Mouse (Mus musculus) brain, embryonic 18.5 days (tissue): ENCODE results near the gene Nucks1.
A peak's percentile ranks its signal among the peaks of the same experiment; 100 is the strongest.

ENCODE experiments used
- DNase-seq: peaks from one replicate; pipeline ENCODE4 v3.0.0-alpha.2; 2012; ENCODE audit warnings: low read depth, low spot score

Nucks1 gene

DNA sequence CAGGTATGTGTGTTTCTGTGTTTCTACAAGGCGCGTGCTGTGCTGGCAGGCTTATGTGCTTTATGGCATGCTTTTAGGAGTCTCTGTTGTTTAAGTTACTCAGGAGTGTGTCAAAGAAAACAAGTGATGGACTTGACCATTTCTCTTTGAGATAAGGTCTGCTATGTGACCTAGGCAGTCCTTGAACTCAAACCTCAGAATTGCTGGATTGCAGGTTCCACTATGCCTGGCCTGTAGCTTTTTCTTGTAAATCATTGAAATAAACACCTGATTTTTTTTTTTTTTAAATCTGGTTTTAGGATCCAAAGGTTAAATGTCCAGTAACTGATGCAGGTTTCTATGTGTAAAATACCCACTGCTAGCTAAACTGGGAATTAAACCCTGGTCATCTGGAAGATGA, 8.7 kb downstream of the Nucks1 start:
- DNase-seq, result no peak

DNA sequence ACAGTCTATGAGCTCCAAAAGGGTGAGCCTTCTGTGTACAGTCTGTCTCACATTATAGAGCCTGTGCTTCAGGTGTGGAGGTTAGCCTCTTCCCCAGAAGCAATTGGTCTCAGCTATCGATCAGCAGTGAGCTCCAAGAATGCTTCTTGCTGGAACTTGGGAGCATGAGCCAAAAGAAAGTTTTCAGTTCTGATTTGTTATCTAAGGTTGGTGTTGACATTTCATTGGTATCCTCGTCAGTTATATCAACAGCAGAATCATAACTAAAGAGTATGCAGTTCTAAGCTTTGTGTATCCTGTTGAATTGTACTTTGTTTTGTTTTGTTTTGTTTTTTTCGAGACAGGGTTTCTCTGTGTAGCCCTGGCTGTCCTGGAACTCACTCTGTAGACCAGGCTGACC, 11.8 kb downstream of the Nucks1 start:
- no peak for DNase-seq

DNA sequence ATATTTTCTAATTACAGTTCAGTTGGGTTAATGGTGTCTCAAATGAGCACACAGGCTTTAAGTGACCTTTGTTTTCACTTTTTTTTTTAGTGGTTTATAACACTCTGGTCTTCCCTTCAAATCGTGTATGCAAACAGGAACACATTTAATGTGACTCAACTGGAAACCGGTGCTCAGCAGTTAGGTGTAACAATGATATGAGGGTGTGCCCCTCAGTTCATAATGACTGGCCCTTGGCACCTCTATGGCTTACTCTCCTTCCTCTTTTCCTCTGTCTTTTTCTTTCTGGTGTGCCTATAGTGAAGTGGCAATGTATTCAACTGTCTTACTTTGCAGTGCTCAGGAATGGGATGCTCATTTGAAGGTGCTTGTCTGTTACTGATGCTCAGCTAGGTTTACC, 23.1 kb downstream of the Nucks1 start:
- no peak for DNase-seq

DNA sequence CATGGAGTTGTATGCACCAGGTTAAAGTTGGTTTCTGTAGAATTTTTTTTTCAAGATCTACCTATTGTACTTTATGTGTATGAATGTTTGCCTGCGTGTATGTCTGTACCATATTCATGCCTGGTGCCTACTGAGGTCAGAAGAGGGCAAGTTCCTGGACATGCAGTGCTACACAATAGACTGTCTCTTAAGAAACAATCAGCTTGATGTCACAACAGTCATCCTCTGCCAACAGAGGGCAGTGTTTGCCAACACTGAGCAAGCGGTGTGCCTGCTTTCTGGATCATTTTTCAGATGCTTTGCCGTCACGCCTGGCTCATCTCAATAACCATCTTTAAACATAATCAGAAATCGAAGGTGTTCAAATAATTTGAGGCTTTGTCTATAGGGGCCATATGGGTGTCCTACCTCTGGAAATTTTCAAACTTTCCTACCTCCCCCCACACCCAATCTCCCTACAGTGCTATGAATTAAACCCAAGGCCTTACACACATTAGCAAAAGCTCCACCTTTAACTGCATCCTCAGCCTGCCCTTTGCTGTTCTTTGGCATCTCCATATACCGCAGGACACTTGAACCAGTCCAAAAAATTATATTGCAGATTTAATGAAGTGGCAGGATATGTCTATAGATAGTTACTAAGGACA, 27.4 kb downstream of the Nucks1 start:
- peak; percentile 22 for DNase-seq

DNA sequence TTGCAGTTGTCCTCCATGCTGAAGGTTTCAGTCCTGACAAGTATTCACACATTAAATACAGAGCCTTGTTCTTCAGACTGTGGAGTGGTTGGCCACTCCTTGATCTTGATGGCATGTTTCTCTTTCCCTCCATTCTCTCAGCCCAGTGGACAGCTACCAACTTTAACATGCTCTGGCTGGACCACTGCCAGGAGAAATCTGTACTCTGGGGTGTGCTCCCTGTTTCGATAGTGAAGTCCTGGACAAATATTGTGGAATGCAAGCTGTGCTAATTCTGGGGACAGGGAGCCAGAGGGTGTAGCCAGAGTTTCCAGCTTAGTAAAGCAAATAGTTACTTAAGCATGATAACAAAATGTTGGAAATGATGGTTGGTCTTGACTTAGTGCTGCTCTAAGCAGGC, 28.5 kb downstream of the Nucks1 start:
- no peak for DNase-seq

DNA sequence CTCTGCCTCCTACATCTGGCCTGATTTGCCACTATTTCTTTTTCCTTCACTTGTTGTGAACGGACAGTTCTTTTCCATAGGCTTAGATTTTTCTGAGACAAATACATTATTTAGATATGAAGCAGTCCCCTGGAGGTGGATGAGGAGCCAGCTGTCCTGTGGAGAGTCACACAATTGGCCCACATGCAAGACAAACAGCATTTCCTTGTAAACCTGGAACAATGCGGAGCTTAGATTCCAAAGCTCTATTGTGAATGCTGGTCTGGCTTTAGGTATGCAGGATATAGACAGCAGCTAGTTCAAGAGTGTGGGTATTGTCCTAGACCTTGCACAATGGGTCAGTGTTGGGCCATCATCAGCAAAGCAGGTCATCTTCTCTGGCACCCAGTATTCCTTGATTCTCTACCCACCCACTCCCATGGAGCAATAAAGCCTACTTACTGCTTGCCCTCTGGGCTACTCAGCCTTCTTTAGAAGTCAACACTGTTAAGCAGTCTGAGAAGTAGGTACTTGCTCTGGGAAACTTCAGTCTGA, 30.4 kb downstream of the Nucks1 start:
- DNase-seq, result no peak

DNA sequence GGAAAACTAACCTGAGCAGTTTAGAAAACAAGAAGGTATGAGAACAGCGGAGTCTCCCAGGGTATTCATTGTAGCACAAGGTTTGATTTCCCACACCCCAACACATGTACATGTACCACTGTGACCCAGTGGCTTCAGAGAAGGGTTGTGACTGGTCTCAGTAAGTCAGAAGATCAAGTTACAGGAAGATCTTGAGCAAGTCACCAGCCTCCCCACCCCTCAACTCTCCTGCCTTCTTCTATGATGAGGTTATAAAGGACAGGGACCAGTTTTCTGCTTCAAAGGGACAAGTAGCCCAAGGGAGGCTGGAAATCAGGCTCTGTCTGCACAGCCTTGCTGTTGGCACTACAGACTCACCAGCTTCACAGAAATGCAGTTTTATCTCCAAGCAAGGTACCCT, 31.2 kb downstream of the Nucks1 start:
- DNase-seq, result no peak

DNA sequence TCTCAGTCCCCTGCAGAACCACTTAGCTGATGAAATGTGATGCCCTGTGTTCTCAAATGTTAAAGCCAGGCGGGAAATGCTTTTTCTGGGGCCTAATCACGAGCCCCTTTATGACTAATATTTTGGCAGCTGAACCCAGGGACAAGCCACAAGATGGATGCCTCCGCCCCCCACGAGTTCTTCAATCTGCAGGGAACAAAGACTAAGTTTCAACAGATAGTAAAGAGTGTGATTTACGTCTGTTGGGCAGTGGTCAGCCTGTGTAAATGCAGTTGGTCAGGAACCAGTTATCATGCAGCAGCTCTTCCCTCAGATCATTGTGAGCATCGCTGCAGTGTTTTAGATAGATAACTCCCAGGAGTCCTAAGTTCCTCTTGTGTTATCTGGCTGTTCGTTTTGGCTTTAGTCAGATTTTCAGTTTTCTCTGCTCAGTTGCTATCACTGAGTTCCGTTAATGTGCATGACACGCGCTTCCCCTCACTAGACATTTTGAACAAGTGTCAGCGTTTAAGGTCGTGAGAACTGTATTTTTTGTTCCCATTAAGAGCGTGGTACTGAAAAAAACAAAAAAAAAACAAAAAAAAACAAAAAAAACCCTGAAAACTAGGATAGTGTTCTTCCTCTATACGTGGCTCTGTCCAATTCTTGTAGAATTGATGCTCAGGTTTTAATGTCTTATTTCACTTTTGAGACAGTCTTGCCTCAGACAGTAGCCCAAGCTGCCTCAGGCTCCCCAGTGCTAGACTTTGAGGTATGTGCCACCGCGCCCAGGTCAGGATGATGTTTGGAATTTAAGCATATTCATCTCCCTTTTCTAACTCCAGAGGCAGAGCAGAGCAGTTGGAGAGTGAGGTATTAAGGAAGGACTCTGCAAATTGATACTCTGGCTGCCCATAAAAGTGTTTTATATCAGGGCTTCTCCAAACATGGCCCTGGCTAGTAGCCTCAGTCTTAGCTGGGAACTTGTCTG, 32.6 kb downstream of the Nucks1 start:
- DNase-seq, result no peak

DNA sequence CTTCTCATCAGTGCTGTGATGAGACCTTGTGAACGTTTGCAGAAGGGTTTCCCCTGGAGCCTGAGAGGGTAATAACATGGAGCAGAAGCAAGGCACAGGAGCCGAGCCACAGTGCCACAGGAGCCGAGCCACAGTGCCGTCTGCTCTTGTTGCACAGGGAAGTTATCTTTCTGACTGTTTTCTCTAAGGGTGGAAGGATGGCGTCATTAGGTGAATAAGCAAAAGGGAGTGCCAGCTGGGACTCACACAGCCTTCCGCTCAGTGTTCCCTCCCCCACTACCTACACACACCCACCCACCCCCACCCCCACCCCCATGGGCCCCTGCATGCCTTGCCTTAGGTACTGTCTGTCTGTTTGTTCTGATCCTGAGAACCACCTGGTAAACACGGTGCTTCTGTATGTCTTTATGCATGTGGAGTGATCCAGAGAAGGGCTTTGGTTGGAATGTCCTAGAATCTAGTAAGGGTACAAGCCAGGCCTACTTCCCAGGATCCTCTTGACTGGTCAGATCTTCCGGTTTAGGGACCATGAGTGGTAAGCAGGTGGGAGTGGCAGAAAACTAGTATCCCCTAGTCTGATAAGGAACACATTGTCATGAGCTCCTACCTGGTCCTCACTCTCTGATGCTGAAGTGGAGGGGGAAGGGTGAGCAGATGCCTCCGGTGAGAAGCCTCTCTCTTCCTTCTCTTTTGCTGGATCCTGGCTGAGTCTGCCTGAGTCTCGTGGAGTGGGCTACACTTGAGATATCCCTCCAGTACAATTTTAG, 35.5 kb downstream of the Nucks1 start:
- DNase-seq, result no peak

DNA sequence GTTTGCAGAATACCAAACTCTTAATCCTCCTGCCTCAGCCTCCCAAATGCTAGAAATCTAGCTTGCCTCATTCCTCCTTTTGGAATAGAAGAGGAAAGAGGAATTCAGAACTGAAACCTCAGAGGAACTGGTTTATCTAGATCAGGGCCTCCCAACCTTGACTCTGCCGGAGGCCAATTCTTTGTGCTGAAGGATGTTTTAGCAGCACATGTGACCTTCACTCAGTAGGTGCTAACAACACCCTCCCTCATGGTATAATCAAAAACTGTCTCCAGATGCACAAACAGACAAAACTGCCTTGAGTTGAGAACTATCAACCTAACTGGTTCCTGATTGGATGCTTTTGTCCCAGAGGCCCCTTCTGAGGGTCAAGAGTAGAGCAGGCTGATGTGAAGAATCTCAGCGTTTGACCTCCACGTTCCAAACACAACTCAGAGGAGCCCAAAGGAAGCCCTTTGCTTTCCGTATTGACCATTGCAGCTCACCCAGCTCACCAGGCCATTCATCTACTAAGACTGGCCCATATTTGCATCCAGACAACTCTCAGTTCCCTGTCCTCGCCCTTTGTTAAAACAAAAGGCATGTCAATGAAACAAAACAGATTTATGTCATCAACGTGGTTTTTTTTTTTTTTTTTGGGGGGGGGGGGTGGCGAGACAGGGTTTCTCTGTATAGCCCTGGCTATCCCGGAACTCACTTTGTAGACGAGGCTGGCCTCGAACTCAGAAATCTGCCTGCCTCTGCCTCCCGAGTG, 36.3 kb downstream of the Nucks1 start:
- DNase-seq, result no peak

DNA sequence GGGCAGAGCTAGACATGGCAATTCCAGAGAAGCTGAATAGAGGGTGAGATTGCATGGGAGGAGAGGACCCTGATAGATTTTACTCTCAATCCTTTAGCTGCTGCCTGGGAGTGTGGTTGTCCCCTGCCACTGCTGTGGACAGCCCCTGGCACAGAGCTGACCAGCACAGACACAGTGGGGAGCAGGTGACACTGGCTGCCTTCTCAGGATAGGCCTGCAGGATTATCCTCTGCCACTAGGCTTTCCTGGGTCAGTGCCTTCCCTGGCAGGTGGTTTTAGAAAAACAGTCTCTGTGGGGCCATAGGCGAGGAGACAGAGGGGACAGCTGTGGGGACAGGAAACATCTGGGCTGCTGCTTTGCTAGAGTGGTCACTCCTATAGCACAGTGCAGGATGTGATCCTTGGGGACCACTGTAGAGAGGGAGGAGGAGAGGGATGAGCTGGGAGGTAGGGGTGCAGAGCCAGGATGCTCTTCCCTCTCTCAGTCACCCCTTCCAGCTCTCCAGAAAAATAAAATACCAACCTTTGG, 37.7 kb downstream of the Nucks1 start:
- DNase-seq, result no peak

DNA sequence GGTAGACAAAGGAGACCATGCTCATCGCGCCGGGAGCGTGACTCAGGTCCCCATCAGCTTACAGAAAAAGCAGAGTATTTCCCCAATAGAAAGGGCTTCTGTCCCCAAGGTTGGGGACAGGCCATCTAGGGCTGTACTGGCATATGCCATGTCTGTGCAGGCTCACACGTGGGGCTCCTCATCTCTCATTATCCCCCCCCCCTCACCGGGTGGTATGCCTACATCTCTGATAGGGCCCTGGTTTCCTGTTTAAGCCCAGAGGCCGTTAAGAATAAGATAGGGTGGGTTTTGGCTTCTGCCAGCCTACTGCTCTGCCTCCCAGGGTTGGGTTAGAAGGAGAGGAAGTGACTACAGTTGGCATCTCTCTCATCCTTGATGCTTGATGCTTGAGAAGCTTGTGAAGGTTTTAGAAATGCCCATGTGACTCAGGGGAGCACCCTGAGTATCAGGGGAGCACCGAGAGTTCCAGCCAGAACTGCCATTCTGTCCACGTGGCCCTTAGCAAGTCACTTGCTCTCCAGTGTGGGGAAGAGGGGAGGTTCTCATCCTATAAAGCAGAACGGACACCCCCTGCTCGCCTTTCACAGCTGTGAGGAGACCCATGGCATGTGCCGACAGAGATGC, 44.0 kb downstream of the Nucks1 start:
- no peak for DNase-seq

DNA sequence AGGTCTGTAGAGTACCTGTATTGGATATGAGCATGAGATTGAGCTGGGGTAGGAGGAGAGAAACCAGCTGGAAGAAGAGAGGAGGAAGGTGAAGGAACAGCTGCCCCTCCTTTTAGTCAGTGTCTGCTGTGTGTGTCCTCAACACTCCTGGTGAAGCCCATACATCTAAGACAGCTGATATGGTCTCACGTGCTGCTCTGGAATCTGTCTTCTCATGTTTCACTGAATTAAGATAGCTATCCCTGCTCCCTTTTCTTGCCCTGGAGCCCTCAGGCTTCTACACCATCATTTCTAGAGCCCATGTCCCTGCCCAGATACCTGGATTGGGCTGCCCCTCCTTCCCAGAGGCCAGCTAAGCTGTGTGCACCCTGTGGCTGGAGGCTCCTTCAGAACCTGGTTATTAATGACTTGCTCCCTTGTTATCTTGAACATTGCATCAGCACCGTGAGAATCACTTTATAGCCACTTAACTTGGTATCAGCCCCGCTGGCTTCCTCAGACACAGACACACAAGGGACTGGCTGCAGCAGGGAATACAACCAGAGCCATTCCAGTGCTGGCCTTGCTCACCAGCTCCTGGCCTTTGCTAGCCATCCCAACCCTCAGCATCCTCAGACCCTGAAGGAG, 44.9 kb downstream of the Nucks1 start:
- no peak for DNase-seq

DNA sequence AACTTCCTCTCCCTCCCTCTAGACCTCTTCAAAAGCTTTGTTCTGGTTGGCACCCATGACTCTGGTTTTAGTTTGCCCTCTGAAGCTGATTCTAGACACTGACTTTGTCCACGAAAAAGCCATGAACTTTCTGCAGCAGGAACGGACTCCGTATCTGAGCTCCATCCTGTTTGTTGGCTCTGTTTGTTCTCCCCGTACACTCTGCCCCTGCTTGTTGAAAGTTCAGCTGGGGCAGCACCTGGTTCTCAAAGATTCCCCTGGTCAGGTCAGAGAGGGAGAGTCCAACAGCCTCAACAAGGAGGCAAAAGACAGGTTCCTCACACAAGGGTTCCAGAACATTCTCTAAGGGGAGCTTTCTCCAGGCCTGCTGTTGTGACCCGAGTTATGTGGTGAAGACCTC, 47.1 kb downstream of the Nucks1 start:
- DNase-seq, result no peak

DNA sequence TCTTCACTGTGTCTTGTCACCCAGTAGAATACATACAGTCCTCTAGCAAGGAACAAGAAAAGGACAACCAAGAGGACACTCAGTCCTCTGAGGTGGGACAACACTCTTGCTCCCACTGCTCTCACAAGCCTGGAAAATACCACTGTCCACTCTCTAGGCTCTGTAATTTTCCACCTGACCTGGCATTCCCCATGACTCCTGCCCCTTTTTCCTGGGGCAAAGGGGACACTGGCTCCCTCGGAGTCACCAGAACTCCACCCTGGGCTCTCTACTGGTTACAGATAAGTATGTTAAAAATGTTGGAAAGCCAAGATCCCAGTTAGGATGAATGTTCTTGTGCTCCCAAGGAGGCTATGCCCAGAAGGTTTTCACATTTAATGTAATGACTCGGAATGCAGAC, 50.7 kb downstream of the Nucks1 start:
- DNase-seq, result no peak

DNA sequence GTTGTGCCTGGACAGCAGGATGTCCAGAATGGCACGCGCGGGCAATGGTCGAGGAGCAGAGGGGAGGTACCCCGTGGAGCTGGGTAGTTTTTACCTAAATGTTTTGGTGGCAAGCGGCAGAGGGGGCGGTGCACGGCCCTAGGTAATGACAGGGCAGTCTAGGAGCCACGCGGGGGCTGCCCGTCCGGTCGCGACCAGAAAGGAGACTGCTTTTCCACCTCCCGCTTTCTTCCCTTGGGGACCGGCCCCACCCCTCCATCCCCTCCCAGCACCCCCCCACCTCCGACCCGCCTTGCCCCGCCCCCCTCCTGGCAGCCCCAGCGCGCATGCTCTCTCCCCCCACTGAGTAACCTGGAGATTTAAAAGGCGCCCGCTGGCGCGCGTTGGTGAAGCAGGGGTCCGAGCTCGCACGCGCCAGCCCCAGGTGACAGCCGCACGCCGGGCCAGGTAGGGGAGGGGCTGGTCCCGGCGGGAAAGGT, 52.3 kb downstream of the Nucks1 start, which contains the start of gene Slc45a3:
Gene Slc45a3, plus strand, starts transcription at position 362 of the 479 bp plus-strand sequence.
- no peak for DNase-seq

DNA sequence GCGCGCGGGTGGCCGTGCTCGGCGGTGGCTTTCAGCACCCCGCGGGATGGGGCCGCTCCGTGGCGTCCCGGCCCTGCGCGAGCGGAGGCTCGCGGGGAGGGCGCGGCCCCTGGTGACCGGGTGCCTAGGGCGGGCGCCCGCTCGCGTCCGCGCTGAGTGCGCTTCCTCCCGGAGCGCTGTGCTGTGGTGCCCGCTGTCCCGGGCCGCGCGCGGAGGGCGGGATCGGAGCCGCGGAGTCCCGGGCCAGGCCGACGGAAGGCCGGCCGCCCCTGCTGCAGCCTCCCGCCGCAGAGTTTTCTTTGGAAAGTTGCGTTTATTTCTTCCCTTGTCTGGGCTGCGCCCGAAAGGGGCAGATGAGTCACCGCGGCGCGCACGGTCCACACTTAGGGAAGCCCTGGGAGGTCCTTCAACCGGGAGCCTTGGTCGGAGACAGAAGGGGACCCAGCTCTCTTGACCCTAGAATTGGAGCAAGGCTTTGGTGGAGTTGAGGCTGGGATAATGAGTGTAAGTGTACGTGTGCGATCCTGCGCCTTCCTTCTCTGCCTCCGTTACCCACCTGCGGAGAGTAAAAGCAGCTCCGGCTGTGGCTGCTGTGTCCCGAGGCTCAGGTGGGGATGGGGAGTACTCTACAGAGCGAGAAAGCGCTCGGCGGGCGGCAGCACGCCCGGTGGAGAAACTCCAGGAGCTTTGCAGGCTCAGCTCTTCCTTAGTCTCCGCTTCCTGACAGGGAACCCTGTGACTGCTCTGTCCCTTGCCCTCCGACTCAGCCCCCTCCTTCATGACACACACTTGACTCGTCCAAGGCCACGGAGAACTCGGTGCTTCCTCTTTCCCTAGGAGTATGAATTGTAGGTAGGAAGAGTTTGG, 53.0 kb downstream of the Nucks1 start:
- DNase-seq, result no peak

DNA sequence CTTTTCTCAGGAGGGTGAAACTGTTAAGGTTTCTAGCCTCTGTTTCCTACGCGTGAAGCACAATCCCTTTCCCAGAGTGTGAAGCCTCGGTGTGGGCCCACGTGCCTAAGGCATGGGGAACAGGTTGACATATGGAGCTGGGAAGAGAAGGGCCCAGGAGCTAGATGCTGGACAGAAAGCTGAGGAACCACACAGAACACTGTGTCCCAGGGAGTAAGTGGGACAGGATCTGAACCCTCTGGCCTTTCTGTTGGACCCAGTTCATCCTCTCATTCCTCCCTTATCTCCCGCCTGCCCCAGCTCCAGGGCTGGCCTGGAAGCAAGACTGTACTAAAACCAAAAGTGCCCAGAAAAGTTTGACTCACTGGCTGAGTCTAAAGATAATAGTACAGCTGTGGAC, 53.8 kb downstream of the Nucks1 start:
- DNase-seq, result no peak

DNA sequence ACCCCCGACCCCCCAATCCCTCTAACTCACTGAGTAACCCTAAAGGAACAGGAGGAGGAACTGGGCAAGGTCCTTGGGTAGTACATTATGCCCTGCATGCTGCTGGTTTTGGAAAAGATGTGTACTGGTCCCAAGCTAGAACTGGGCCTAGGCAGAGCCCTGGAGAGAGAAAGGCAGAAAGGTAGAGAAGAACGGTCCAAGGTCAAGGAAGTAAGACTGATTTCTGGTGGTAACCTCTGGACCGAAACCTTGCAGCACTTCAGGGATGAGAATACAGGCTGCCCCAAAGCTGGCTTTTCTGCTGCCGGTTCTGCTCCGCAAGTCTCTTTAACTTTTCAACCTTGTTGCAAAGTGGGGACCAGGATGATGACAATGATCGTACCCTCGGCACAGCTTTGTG, 54.2 kb downstream of the Nucks1 start:
- no peak for DNase-seq
